Mouse (Mus musculus): ENCODE measurements around the gene BC035044. TPM values are rescaled to one million over a fixed set of nuclear protein-coding genes. Genes with fewer than 3 reads are reported as not detected.

The BC035044 gene
- polyA plus RNA-seq, 1 experiment from 2014 or later = 0.67 TPM

DNA sequence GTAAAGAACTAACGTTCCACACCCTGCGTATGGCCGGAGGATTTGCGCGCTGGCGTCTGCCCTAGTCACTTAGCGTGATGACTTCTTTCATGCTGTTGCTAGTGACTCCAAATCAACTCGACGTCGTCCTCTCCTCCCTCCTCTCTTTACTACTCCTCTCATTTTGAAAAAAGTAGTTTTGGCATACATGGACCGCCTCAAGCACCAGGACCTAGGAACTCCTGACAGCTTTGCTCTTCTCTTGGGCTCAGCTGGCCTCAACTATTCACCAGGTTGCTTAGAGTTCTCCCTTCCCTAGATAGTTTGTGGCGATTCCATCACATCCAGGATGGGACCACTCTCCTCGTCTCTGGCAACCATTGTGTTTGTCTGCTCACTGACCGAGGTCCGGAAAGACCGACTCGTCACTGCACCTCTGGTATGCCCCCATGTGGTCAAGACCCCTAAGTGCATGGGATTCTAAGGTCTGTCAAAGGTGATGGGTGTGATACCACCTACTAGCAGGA, 51.6 kb downstream of the BC035044 start:
- H3K36me3 ChIP-seq (ENCODE audit: control insufficient read depth, insufficient read depth, low read length) = no peaks in the 10 kb centered on the region
- peak overlapping the region; percentile 53 for H3K9ac ChIP-seq (ENCODE audit: low read length)
- H3K27ac ChIP-seq (ENCODE audit: low read depth, low read length) = peak overlapping the region; percentile 54
- ATAC-seq (ENCODE audit: low FRiP score) (peak; percentile 22), DNase-seq (ENCODE audit: low spot score, missing footprints) (peak; percentile 98)
- WGBS = under 1% methylated on average over 17 of the region's 17 CpGs
- no peaks in the 10 kb centered on the region for H3K27me3 ChIP-seq (ENCODE audit: control insufficient read depth, insufficient read depth, low read length)
- peak overlapping the region; percentile 64 for H3K4me2 ChIP-seq
- H3K4me3 ChIP-seq (ENCODE audit: low read depth, low read length) = peak overlapping the region; percentile 74
- no peaks in the 10 kb centered on the region for H3K9me3 ChIP-seq (ENCODE audit: control insufficient read depth, low read length)
- H3K4me1 ChIP-seq (ENCODE audit: control insufficient read depth, insufficient read depth, low read length) = peaks cover 3% of the 10 kb centered on the region

DNA sequence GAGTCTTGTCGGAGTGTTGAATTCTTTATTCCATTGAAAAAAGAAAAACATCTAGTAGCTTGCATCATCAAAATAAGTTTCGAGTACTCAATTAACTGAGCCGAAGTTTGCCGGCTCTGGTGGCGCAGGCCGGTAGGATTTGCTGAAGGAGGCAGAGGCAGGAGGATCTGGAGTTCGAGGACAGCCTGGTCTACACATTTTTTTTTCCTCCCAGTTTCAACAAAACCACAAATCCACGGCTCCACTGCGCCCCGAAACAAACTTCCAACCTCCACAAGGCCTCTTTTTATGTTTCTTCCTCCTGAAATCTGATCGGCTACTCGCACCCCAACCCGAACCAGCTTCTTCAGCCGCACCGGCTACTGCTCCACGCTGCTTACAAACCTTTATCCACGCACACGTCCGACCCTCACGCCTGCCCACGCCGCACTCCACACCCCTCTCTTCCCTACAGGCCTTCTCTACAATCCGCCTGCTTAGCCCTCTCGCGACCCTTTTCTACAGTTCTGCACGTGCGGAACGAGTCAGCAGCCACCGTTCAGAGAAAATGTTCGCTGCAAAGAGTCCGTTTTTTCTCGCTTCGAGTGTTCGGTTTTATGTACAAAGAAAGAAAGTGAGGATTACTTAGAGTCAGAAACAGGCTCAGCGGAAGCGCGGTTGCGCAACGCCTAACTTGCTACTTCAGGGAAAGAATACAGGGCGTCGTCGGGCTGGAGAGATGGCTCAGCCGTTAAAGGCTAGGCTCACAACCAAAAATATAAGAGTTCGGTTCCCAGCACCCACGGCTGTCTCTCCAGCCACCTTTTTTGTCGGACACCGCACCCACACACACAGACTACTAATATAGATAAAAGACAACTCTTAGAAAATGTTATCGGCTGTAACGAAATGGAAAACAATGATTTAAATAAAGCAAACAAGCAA, 52.3 kb downstream of the BC035044 start:
- H3K27me3 ChIP-seq (ENCODE audit: control insufficient read depth, insufficient read depth, low read length) = no peaks in the 10 kb centered on the region
- peak overlapping the region; percentile 83 for H3K9ac ChIP-seq (ENCODE audit: low read length)
- ATAC-seq (ENCODE audit: low FRiP score) = peak; percentile 70
- peak overlapping the region; percentile 68 for H3K27ac ChIP-seq (ENCODE audit: low read depth, low read length)
- under 1% methylated on average over 49 of the region's 49 CpGs for WGBS
- no peaks in the 10 kb centered on the region for H3K36me3 ChIP-seq (ENCODE audit: control insufficient read depth, insufficient read depth, low read length)
- DNase-seq (ENCODE audit: low spot score, missing footprints) = peak; percentile 100
- H3K9me3 ChIP-seq (ENCODE audit: control insufficient read depth, low read length) = no peaks in the 10 kb centered on the region
- H3K4me1 ChIP-seq (ENCODE audit: control insufficient read depth, insufficient read depth, low read length) = peaks cover 3% of the 10 kb centered on the region; the same call in 1 of the 2 replicates
- peak overlapping the region; percentile 64 for H3K4me2 ChIP-seq
- peak overlapping the region; percentile 74 for H3K4me3 ChIP-seq (ENCODE audit: low read depth, low read length)

- peak; percentile 43 for ATAC-seq (ENCODE audit: low FRiP score)
- peak overlapping the region; percentile 46 for H3K27ac ChIP-seq (ENCODE audit: low read depth, low read length)
- peak overlapping the region; percentile 74 for H3K4me3 ChIP-seq (ENCODE audit: low read depth, low read length)
Measured at GRCm38 (mm10) chr6:128837454-128838341, 53.2 kb downstream of the BC035044 start.

DNA sequence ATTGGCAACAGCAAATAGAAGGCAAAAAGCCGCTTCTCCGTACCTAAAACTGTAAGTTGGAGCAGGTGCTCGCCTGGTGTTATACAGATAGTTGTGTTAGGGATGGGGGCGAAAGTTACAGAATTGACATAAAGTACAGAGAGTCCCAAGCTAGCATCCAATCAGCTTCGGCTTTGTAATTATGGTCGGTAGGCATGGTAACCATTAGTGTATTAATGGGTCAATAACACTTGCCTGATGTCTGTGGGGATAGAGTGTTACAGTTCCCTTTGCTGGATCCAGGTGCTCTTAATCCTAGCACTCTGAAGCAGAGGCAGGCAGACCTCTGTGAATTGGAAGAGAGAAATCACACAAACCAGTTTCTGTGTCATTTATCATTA, 54.0 kb downstream of the BC035044 start:
- Histone ChIP-seq H3K27ac (ENCODE audit: low read depth, low read length) (no peak overlapping the region), H3K9ac (ENCODE audit: low read length) (peak overlapping the region; percentile 66; the same call in 1 of the 2 replicates), H3K4me1 (ENCODE audit: control insufficient read depth, insufficient read depth, low read length) (no peaks in the 10 kb centered on the region; the same call in 1 of the 2 replicates), H3K27me3 (ENCODE audit: control insufficient read depth, insufficient read depth, low read length) (no peaks in the 10 kb centered on the region), H3K36me3 (ENCODE audit: control insufficient read depth, insufficient read depth, low read length) (no peaks in the 10 kb centered on the region), H3K4me2 (peak overlapping the region; percentile 64; the same call in 1 of the 2 replicates), H3K4me3 (ENCODE audit: low read depth, low read length) (peak overlapping the region; percentile 74), H3K9me3 (ENCODE audit: control insufficient read depth, low read length) (no peaks in the 10 kb centered on the region)
- WGBS = 87% methylated on average over 6 of the region's 6 CpGs
- ATAC-seq (ENCODE audit: low FRiP score) = no peak
- DNase-seq (ENCODE audit: low spot score, missing footprints) = no peak

More at GRCm38 (mm10) chr6:128837454-128838341, 53.2 kb downstream of the BC035044 start:
- no peaks in the 10 kb centered on the region for H3K9me3 ChIP-seq (ENCODE audit: control insufficient read depth, low read length)
- DNase-seq (ENCODE audit: low spot score, missing footprints) = no peak
- peak overlapping the region; percentile 66 for H3K9ac ChIP-seq (ENCODE audit: low read length)
- H3K4me2 ChIP-seq = peak overlapping the region; percentile 64
- peaks cover 3% of the 10 kb centered on the region; the same call in 1 of the 2 replicates for H3K4me1 ChIP-seq (ENCODE audit: control insufficient read depth, insufficient read depth, low read length)
- H3K36me3 ChIP-seq (ENCODE audit: control insufficient read depth, insufficient read depth, low read length) = no peaks in the 10 kb centered on the region
- no peaks in the 10 kb centered on the region for H3K27me3 ChIP-seq (ENCODE audit: control insufficient read depth, insufficient read depth, low read length)
- WGBS = 2% methylated on average over 14 of the region's 14 CpGs

GRCm38 (mm10) chr6:128836191-128836954, 54.6 kb downstream of the BC035044 start:
- no peaks in the 10 kb centered on the region for H3K9me3 ChIP-seq (ENCODE audit: control insufficient read depth, low read length)
- no peak overlapping the region for H3K4me2 ChIP-seq
- no peaks in the 10 kb centered on the region; the same call in 1 of the 2 replicates for H3K4me1 ChIP-seq (ENCODE audit: control insufficient read depth, insufficient read depth, low read length)
- WGBS = 73% methylated on average over 8 of the region's 8 CpGs
- no peaks in the 10 kb centered on the region for H3K36me3 ChIP-seq (ENCODE audit: control insufficient read depth, insufficient read depth, low read length)
- DNase-seq (ENCODE audit: low spot score, missing footprints) = no peak
- no peaks in the 10 kb centered on the region for H3K27me3 ChIP-seq (ENCODE audit: control insufficient read depth, insufficient read depth, low read length)
- no peak overlapping the region for H3K27ac ChIP-seq (ENCODE audit: low read depth, low read length)
- no peak overlapping the region for H3K9ac ChIP-seq (ENCODE audit: low read length)
- no peak overlapping the region for H3K4me3 ChIP-seq (ENCODE audit: low read depth, low read length)
- no peak for ATAC-seq (ENCODE audit: low FRiP score)

- no peaks in the 10 kb centered on the region for H3K36me3 ChIP-seq (ENCODE audit: control insufficient read depth, insufficient read depth, low read length)
- no peak overlapping the region for H3K27ac ChIP-seq (ENCODE audit: low read depth, low read length)
- H3K4me3 ChIP-seq (ENCODE audit: low read depth, low read length) = no peak overlapping the region
- ATAC-seq (ENCODE audit: low FRiP score) (no peak), DNase-seq (ENCODE audit: low spot score, missing footprints) (no peak)
- H3K4me1 ChIP-seq (ENCODE audit: control insufficient read depth, insufficient read depth, low read length) = no peaks in the 10 kb centered on the region; the same call in 1 of the 2 replicates
- no peak overlapping the region for H3K4me2 ChIP-seq
- 90% methylated on average over 4 of the region's 4 CpGs for WGBS
- H3K27me3 ChIP-seq (ENCODE audit: control insufficient read depth, insufficient read depth, low read length) = no peaks in the 10 kb centered on the region
- no peak overlapping the region for H3K9ac ChIP-seq (ENCODE audit: low read length)
- H3K9me3 ChIP-seq (ENCODE audit: control insufficient read depth, low read length) = no peaks in the 10 kb centered on the region
Measured at GRCm38 (mm10) chr6:128835571-128835970, 55.4 kb downstream of the BC035044 start.

DNA sequence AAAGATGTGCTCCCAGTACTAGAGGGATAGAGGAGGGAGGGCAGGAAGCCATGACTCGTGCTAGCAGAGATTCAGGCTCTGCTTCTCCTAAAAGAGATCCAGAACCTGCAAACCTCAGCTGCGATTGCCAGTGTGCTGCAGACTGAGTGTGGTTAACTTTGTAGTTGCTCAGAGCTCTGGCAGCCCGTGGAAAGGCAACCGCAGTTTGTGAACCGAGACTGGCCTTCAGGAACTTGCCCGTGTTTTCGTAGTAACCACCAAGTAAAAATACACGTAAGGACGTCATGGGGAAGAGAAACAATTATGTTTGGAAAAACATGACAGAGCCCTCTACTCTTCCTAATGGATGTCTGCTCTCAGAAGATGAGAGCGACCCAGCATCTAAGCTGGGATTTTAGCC, 57.9 kb downstream of the BC035044 start:
- Histone ChIP-seq H3K27ac (ENCODE audit: low read depth, low read length) (no peak overlapping the region), H3K9me3 (ENCODE audit: control insufficient read depth, low read length) (no peaks in the 10 kb centered on the region), H3K9ac (ENCODE audit: low read length) (no peak overlapping the region), H3K27me3 (ENCODE audit: control insufficient read depth, insufficient read depth, low read length) (no peaks in the 10 kb centered on the region), H3K4me3 (ENCODE audit: low read depth, low read length) (no peak overlapping the region), H3K4me2 (no peak overlapping the region), H3K4me1 (ENCODE audit: control insufficient read depth, insufficient read depth, low read length) (no peaks in the 10 kb centered on the region; the same call in 1 of the 2 replicates), H3K36me3 (ENCODE audit: control insufficient read depth, insufficient read depth, low read length) (no peaks in the 10 kb centered on the region)
- 87% methylated on average over 10 of the region's 10 CpGs for WGBS
- DNase-seq (ENCODE audit: low spot score, missing footprints) (no peak), ATAC-seq (ENCODE audit: low FRiP score) (no peak)

DNA sequence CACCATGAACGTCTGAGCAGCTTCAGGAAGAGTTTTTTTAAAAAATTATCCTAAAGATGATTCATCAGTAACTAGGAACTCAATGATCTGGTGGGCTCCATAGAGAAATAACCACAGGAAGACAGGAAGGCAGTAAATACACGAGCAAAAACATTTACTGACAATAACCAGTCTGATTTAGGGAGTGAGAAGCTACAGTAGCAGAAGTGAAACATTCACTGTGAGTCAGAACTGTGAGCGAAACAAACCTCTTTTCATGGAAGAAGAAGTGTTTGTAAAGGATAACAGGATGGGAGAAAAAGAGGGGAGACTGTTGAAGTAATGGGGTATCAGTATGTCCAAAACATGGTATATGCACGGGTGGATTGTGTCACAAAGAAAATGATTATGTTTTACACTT, 61.1 kb downstream of the BC035044 start:
- Histone ChIP-seq H3K4me2 (no peak overlapping the region), H3K27me3 (ENCODE audit: control insufficient read depth, insufficient read depth, low read length) (no peaks in the 10 kb centered on the region), H3K9ac (ENCODE audit: low read length) (no peak overlapping the region), H3K27ac (ENCODE audit: low read depth, low read length) (no peak overlapping the region), H3K9me3 (ENCODE audit: control insufficient read depth, low read length) (no peaks in the 10 kb centered on the region), H3K36me3 (ENCODE audit: control insufficient read depth, insufficient read depth, low read length) (no peaks in the 10 kb centered on the region), H3K4me3 (ENCODE audit: low read depth, low read length) (no peak overlapping the region), H3K4me1 (ENCODE audit: control insufficient read depth, insufficient read depth, low read length) (no peaks in the 10 kb centered on the region)
- DNase-seq (ENCODE audit: low spot score, missing footprints) (no peak), ATAC-seq (ENCODE audit: low FRiP score) (no peak)
- WGBS = 75% methylated on average over 4 of the region's 4 CpGs
